Mouse (Mus musculus) layer of hippocampus, postnatal 25 days (tissue): ENCODE data around the gene Slpi. TPM values are rescaled to one million over a fixed set of nuclear protein-coding genes. Genes with fewer than 3 reads are reported as not detected.
"Not testable (repeated sequence)": the region's sequence is repeated elsewhere in the genome, so short reads cannot be mapped to it uniquely, and the experiment has no call there.

ENCODE experiments used
- DNase-seq, 2 experiments: peaks; one replicate each; pipeline ENCODE4 v3.0.0; 2022; ENCODE audit warnings: mixed read lengths in 2 of 2, low spot score in 1 of 2; ENCODE audit errors: extremely low spot score in 1 of 2
- microRNA-seq, 2 experiments: library from miRNA; unstranded; fragments of <30 nt; microRNA quantifications; one replicate each; pipeline ENCODE4 v1.2.0; 2021
- total RNA-seq, 2 experiments: library from RNA; stranded (reverse); gene quantifications; 2 replicates each; pipeline ENCODE4 v1.2.3; 2021

Gene Slpi
- total RNA-seq, 2 experiments from 2014 or later = 0.59 to 0.68 TPM

DNA sequence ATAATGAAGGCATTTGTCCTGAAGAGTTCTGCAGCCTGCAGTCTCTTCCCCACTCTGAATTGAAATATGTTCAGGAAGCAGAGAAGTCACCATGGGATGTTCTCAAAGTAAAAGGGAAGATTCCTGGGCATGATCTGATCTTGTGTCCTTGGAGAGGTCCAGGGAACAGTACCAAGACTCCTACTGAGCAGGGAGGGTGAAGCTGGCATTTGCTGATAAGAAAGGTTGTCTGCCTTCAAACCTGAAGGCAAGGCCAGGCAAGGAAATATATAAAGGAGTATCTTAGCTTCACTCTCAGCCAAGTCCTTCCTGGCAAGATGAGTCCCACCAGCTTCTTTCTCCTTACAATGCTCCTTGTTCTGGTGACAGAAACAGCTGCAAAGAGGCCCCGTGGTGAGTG is 72.4 kb downstream of the Slpi start, which contains the start of gene Svs6:
Gene Svs6, plus strand, starts transcription at position 301 of the 400 bp plus-strand sequence.
- not testable (repeated sequence) for DNase-seq

DNA sequence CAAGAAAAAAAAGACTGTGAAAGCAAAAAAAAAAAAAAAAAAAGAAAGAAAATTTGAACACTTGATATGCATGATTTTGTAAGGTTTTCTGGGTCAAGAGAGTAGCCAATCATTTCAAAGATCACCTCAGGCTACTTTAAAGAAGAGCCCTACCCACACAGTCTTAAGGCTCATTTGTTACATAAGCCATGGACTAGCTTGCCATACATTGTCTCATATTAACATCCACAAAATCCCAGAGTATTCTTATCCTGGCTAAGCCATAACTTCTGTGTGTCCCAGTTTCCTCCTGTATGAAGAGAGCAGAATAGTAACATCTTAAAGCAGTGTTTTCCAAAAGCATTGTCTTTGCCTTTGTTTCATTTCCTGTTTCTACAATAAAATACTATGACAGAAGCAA is 73.4 kb downstream of the Slpi start:
- DNase-seq = not testable (repeated sequence)

DNA sequence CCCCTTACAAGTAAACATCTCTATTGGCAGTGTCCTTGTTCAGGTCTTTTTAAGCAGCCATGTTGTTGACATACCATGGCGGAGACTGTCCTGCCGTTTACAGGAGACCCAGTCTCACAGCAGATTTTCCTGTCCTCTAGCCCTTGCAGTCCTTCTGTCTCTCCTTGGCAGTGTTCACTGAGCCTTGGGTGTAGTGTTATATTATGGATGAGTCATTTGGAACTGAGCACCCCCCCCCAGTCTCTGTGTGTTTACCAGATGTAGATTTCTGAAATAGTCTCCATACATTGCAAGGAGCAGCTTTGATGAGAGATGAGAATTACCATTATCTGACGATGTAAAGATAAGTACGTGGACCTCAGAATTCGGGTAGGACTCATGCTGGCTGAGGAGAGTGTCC is 76.3 kb downstream of the Slpi start:
- no peak for DNase-seq

Small RNAs within 50 kb of the gene (microRNA-seq; reads per million reads assigned to microRNA genes)
- 0 reads per million in 2 experiments for gene Mir7678

Other genes with a start within 250 kb of the Slpi start
- gene Kcns1, start 218.0 kb downstream of the Slpi start, total RNA-seq = 1 to 10 TPM; 4.4 to 5.0 TPM
- not detected for gene Wfdc5, start 206.4 kb downstream of the Slpi start, total RNA-seq
- gene Wfdc12, start 198.5 kb downstream of the Slpi start, total RNA-seq = not detected
- gene Wfdc15a, start 189.0 kb downstream of the Slpi start, total RNA-seq = not detected
- not detected for gene Wfdc15b, start 167.4 kb downstream of the Slpi start, total RNA-seq
- not detected for gene Svs2, start 150.6 kb downstream of the Slpi start, total RNA-seq
- not detected for gene Svs3b, start 132.5 kb downstream of the Slpi start, total RNA-seq
- not detected for gene Svs4, start 110.6 kb downstream of the Slpi start, total RNA-seq
- gene Svs3a, start 99.8 kb downstream of the Slpi start, total RNA-seq = not detected
- gene Svs6, start 72.3 kb downstream of the Slpi start, total RNA-seq = not detected
- not detected for gene Svs5, start 56.4 kb downstream of the Slpi start, total RNA-seq
- under 1 TPM; 0.34 to 0.45 TPM for gene Rbpjl, start 14.0 kb upstream of the Slpi start, total RNA-seq
- gene Matn4, start 16.1 kb upstream of the Slpi start, total RNA-seq = 10 to 100 TPM; 13.0 to 17.5 TPM
- 100 to 1,000 TPM; 101 to 146 TPM for gene Sdc4, start 54.8 kb upstream of the Slpi start, total RNA-seq
- gene Sys1, start 67.9 kb upstream of the Slpi start, total RNA-seq = 10 to 100 TPM; 41.0 to 45.2 TPM
- 10 to 100 TPM in 1 of 2 experiments, 1 to 10 TPM in 1; 3.9 to 11.3 TPM for gene Gm20458, start 71.9 kb upstream of the Slpi start, total RNA-seq
- not detected for gene Trp53tg5, start 84.6 kb upstream of the Slpi start, total RNA-seq
- gene Dbndd2, start 97.0 kb upstream of the Slpi start, total RNA-seq = 100 to 1,000 TPM; 116 to 118 TPM
- gene Pigt, start 108.4 kb upstream of the Slpi start, total RNA-seq = 10 to 100 TPM; 85.3 to 87.3 TPM
- gene Wfdc2, start 173.3 kb upstream of the Slpi start, total RNA-seq = under 1 TPM in 1 of 2 experiments, not detected in 1; 0.34 TPM
- gene Spint3, start 184.4 kb upstream of the Slpi start, total RNA-seq = not detected
- not detected for gene Wfdc6a, start 196.4 kb upstream of the Slpi start, total RNA-seq
- not detected for gene Eppin, start 204.5 kb upstream of the Slpi start, total RNA-seq
- not detected for gene Wfdc6b, start 224.4 kb upstream of the Slpi start, total RNA-seq
- not detected for gene Wfdc8, start 224.5 kb upstream of the Slpi start, total RNA-seq
- gene Wfdc16, start 249.7 kb upstream of the Slpi start, total RNA-seq = not detected